Mouse (Mus musculus): ENCODE results near the gene Vmn2r116.
"Not testable (repeated sequence)": the region's sequence is repeated elsewhere in the genome, so short reads cannot be mapped to it uniquely, and the experiment has no call there.

Gene Vmn2r116

DNA sequence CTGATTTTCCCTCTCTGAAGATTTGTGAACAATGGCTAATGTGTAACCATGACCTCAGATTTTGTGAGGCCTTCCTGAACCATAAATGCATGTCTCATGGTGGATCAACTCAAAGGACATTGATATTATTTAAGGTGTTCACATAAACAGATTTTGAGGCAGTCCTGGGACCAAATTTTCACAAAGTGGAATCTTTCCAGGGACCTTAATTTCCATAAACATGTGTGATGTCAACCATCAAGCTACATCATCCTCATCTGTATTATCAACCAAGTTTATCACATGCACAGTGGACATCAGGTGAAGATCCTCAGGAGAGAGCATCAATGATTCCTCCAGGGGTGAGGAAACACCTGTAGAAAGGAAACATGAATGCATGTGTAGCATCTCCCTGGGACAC, at the start of gene Vmn2r116:
Gene Vmn2r116 (plus strand): TSS at position 301 of the 400 bp plus-strand sequence.
- not testable (repeated sequence) for DNase-seq

DNA sequence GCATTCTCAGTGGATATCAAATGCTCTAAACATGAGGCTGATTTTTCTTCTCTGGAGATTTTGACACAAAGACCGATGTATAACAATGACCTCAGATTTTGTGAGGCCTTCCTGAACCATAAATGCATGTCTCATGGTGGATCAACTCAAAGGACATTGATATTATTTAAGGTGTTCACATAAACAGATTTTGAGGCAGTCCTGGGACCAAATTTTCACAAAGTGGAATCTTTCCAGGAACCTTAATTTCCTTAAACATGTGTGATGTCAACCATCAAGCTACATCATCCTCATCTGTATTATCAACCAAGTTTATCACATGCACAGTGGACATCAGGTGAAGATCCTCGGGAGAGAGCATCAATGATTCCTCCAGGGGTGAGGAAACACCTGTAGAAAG, 41.0 kb upstream of the Vmn2r116 start, which contains the start of gene Vmn2r115:
Gene Vmn2r115 (plus strand): TSS at position 301 of the 400 bp plus-strand sequence.
- not testable (repeated sequence) for DNase-seq

- DNase-seq, result no peak
Observed at GRCm38 (mm10) chr17:23351644-23352043, 32.8 kb upstream of the Vmn2r116 start.

DNA sequence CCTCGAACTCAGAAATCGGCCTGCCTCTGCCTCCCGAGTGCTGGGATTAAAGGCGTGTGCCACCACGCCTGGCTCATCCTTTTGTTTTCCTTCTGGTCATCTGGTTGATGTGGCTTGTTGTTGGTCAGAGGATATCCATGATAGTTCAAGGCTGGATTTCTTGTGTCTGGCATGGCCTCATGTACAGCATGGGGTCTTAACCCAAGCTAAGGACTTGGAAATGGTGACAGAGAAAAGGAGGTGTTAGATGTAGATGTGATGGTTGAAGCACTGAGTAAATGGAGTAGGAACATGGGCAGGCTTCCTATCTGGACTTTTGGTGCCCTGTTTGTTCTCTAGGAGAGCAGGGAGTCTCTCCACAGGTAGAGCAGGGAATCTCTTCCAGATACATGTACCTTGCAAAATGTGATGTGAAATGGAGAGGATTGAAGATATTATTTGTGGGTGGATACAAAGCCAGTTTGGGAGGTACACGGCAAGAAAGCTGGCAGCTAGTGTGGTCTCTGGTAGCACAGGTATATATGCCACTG, 48.8 kb downstream of the Vmn2r116 start:
- no peak for DNase-seq
